Mouse (Mus musculus) limb, embryonic 10.5 days (tissue): ENCODE measurements around the gene Wfdc13. TPM values are rescaled to one million over a fixed set of nuclear protein-coding genes. Genes with fewer than 3 reads are reported as not detected.

Experiments used
- DNase-seq: peaks from one replicate; pipeline ENCODE4 v3.0.0-alpha.2; 2017; ENCODE audit warnings: low spot score
- H3K27ac ChIP-seq: fragments of 300-500 bp; sonication (generic); 2 replicates; pipeline ENCODE4 v1.5.1; 2016; ENCODE audit warnings: mild to moderate bottlenecking
- H3K27me3 ChIP-seq: fragments of 300-500 bp; sonication (generic); 2 replicates; pipeline ENCODE4 v1.6.1; 2016; ENCODE audit warnings: low read depth, mild to moderate bottlenecking; ENCODE audit not compliant: poor library complexity, severe bottlenecking
- H3K36me3 ChIP-seq: fragments of 300-500 bp; sonication (generic); 2 replicates; pipeline ENCODE4 v1.6.1; 2016; ENCODE audit warnings: mild to moderate bottlenecking, moderate library complexity
- H3K4me1 ChIP-seq: fragments of 300-500 bp; sonication (generic); 2 replicates; pipeline ENCODE4 v1.6.1; 2016
- H3K4me3 ChIP-seq: fragments of 300-500 bp; sonication (generic); 2 replicates; pipeline ENCODE4 v1.5.1; 2016; ENCODE audit warnings: mild to moderate bottlenecking, moderate library complexity
- H3K9me3 ChIP-seq: fragments of 300-500 bp; sonication (generic); replicated peaks from 2 replicates; pipeline ENCODE4 v1.6.1; 2016; ENCODE audit warnings: mild to moderate bottlenecking
- WGBS: fragments of 180-500 bp; shearing (Covaris S2); methylation state at CpG from one replicate; pipeline ENCODE4 v1.1.7; 2016; 5-methylcytosine and 5-hydroxymethylcytosine counted together
- polyA plus RNA-seq: library from polyadenylated mRNA; unstranded; fragments of >200 nt; fragmentation: Nextera tagmentation; extraction: Ambion mirVana; gene quantifications from 2 replicates; pipeline ENCODE4 v1.2.1, GENCODE M21; 2016

Gene Wfdc13
- polyA plus RNA-seq = not detected in 2 replicates

DNA sequence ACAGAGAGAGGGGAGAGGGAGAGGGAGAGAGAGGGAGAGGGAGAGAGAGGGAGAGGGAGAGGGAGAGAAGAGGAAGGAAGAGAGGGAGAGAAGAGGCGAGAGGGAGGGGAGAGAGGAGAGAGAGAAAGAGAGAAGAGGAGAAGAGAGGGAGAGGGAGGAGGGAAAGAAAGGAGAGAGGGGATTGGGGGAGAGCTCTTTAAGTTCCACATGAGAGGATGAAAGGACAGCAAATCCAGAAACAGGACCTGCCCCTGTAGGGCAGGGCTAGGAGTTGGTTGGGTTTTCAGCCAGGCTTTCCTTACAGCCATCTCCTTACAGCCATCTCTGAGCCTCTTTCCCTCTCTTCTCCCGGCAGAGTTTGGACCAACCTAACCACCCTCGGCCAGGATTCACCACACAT lies at the start of gene Wfdc13:
Gene Wfdc13 (plus strand): TSS at position 301 of the 400 bp plus-strand sequence.
- no peak within 1 kb of the TSS for H3K27ac ChIP-seq
- H3K27me3 ChIP-seq = no peaks in the 10 kb centered on the region
- no peaks in the 10 kb centered on the region for H3K9me3 ChIP-seq
- DNase-seq = no peak
- no peaks in the 10 kb centered on the region for H3K36me3 ChIP-seq
- WGBS = 76% methylated on average over 3 of the region's 3 CpGs
- 0 out of 2 replicates have a peak, but pooled peaks cover 3% of the 10 kb centered on the region for H3K4me1 ChIP-seq
- H3K4me3 ChIP-seq = no peak within 1 kb of the TSS

DNA sequence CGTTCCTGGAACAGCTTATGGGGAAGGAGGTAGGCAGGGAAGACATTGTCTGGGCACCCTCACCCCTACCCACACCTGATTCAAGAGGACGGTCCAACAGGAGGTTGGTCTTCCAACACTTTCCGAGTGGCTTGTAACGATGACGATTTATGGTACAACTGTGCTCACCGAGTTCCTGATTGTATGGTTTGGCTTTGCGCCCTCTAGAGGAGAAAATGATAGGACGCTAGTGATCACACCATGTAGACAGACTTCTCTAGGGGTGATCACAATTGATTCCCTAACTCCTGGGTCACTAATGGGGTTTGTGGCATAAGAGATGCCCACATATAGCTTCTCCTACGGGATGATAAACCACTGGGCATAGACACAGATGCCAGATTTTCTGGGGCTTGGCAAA lies 49.6 kb upstream of the Wfdc13 start:
- H3K4me3 ChIP-seq = no peak overlapping the region
- no peak for DNase-seq
- H3K27me3 ChIP-seq = no peaks in the 10 kb centered on the region
- no peak overlapping the region for H3K27ac ChIP-seq
- no peaks in the 10 kb centered on the region for H3K36me3 ChIP-seq
- H3K4me1 ChIP-seq = no peaks in the 10 kb centered on the region
- 78% methylated on average over 9 of the region's 9 CpGs for WGBS
- no peaks in the 10 kb centered on the region for H3K9me3 ChIP-seq

DNA sequence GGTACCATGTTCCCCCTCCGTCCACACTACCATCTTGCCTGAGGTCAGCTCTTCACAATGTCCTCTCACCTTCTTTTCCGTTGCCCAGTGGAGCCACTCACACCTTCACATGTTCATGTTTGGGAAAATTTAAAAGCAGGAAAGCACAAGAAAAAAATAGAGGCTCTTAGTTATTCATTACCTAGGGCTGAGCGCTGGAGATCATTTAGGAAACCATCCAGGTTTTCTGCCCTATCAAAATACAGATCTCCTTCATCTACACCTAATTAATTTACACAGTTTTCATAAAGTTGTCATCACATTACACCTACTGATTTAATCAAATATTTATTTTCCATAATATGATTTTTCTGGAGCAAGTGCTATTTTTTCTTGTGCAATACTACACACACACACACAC lies 46.2 kb upstream of the Wfdc13 start, which contains the start of gene Wfdc16:
Gene Wfdc16 (minus strand): TSS at position 101 of the 400 bp plus-strand sequence.
- Histone ChIP-seq H3K9me3 (no peaks in the 10 kb centered on the region), H3K4me3 (no peak within 1 kb of the TSS), H3K27ac (no peak within 1 kb of the TSS), H3K36me3 (no peaks in the 10 kb centered on the region), H3K27me3 (no peaks in the 10 kb centered on the region), H3K4me1 (no peaks in the 10 kb centered on the region)
- WGBS = 86% methylated on average over 3 of the region's 3 CpGs
- no peak for DNase-seq

DNA sequence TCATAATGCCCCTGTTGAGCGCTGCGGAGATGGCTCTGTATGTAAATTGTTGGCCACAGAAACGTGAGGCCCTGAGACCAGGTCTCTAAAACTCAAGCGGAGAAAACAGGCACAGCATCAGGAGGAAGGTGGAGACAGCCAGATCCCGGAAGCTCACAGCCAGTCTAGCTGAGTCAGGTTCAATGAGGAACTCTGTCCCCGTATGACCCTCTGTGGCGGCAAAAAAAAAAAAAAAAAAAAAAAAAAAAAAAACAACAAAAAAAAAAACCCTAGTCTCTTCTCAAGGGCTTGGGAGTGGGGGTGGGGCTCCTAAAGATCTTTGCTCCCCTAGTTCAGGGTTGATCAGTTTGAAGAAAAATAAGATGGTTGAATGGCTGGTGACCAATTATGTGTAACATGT lies 43.8 kb upstream of the Wfdc13 start:
- H3K9me3 ChIP-seq = no peaks in the 10 kb centered on the region
- no peak overlapping the region for H3K27ac ChIP-seq
- H3K36me3 ChIP-seq = no peaks in the 10 kb centered on the region
- H3K27me3 ChIP-seq = no peaks in the 10 kb centered on the region
- WGBS = 77% methylated on average over 7 of the region's 7 CpGs
- H3K4me3 ChIP-seq = no peak overlapping the region
- no peak for DNase-seq
- no peaks in the 10 kb centered on the region for H3K4me1 ChIP-seq

DNA sequence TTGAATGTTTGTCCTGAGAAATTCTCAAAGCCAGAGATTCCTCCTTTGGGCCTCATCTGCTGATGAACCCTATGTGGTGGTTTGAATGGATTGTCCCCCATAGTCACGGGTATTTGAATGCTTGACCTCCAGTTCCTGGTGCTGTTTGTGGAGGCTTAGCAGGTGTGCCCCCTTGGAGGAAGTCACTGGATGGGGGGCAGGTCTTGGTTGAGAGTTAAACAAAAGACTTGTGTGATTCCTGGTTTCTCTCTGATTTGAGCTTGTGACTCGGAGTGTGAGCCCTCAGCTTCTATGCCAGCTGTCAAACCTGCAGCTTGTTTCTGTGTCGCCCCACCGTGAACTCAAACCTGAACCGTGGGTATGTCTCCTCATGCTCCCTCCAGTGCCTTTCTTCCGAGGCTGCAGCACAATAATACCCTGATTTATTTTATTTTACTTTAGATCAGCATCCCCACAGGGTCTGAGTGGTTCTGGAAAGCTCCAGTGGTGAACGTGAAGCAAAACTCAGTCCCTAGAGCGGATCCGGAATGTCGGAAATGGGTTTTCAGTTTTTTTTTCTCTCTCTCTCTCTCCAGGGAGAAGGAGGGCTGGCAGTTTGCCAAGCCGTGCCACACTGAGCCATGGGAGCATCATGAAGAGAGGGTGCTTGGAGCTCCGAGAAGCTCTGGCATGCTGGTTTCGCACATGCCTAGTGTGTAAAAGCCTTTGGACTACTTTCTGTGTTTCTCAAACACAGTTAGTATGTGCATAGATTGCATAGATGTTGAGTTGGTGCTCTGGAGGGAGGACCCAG lies 42.8 kb upstream of the Wfdc13 start:
- no peaks in the 10 kb centered on the region for H3K4me1 ChIP-seq
- H3K36me3 ChIP-seq = no peaks in the 10 kb centered on the region
- no peaks in the 10 kb centered on the region for H3K27me3 ChIP-seq
- H3K27ac ChIP-seq = no peak overlapping the region
- WGBS = 89% methylated on average over 13 of the region's 13 CpGs
- no peak overlapping the region for H3K4me3 ChIP-seq
- no peaks in the 10 kb centered on the region for H3K9me3 ChIP-seq
- DNase-seq = no peak

DNA sequence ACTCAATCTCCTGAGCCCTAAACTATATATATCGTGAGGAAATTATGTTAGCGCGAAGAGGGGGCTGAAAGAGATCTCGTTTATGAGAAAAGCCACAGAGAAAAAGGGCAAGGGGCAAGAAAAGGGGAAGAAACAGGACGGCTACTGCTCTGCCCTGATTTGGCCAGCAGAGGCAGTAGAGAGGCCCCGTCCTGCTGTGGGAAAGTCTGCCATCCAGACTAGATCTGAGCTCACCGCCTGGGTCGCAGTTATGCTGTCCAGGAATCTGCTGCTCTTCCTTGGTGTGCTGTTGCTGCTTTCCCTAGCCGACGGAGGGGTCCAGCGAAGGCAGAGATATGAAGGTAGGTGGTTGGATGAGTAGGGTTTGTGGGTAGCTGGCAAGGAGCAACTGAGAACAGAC lies 29.0 kb upstream of the Wfdc13 start, which contains the start of gene Wfdc10:
Gene Wfdc10 (plus strand): TSS at position 189 of the 400 bp plus-strand sequence.
- H3K27ac ChIP-seq = no peak within 1 kb of the TSS
- H3K27me3 ChIP-seq = 0 out of 2 replicates have a peak, but pooled peaks cover 4% of the 10 kb centered on the region
- DNase-seq = peak; percentile 62
- no peaks in the 10 kb centered on the region for H3K36me3 ChIP-seq
- H3K4me1 ChIP-seq = no peaks in the 10 kb centered on the region
- H3K9me3 ChIP-seq = no peaks in the 10 kb centered on the region
- WGBS = 16% methylated on average over 11 of the region's 11 CpGs
- H3K4me3 ChIP-seq = no peak within 1 kb of the TSS

DNA sequence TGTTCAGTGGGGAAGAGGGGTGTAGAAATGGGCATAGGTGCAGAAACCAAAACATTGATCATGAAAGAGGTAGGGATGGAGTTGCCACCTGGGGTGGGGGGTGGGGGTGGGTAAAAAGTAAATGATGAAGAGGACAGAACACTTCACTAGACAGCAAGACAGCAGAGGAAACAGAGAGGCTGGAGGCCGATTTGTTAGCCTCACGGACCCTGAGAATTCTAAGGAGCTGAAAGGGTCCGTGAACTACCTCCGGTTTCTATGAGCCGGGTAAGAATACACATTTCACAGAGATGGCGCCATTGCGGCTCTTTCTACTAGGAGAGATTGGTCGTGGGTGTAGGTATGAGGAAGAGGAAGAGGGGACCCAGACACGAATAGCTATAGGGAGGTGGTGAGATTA lies 28.4 kb upstream of the Wfdc13 start, which contains the start of gene Wfdc9:
Gene Wfdc9 (minus strand): TSS at position 101 of the 400 bp plus-strand sequence.
- no peak for DNase-seq
- no peaks in the 10 kb centered on the region for H3K9me3 ChIP-seq
- no peaks in the 10 kb centered on the region for H3K4me1 ChIP-seq
- 84% methylated on average over 9 of the region's 9 CpGs for WGBS
- no peak within 1 kb of the TSS for H3K27ac ChIP-seq
- 0 out of 2 replicates have a peak, but pooled peaks cover 4% of the 10 kb centered on the region for H3K27me3 ChIP-seq
- no peaks in the 10 kb centered on the region for H3K36me3 ChIP-seq
- H3K4me3 ChIP-seq = no peak within 1 kb of the TSS

DNA sequence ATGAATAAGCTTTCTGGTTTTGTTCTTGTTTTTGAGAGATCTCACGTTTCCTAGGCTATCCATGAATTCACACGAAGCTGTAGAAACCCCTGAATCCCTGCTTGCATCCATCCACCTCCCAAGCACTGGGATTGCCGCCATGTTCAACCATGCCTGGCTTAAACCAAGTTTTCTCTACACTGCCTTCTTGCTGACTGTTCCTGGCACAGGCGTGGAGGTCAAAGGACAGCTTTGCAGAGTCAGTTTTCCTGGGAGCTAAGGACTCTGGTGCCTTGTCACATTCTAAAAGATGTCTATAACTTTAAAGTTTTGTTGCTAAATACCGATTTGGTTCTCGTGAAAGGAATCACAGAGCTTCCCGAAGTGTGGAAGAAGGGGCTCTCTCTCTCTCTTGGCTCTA lies 20.1 kb upstream of the Wfdc13 start:
- Histone ChIP-seq H3K9me3 (no peaks in the 10 kb centered on the region), H3K27me3 (no peaks in the 10 kb centered on the region), H3K27ac (no peak overlapping the region), H3K36me3 (no peaks in the 10 kb centered on the region), H3K4me3 (no peak overlapping the region), H3K4me1 (no peaks in the 10 kb centered on the region)
- no peak for DNase-seq
- WGBS = 89% methylated on average over 7 of the region's 7 CpGs

DNA sequence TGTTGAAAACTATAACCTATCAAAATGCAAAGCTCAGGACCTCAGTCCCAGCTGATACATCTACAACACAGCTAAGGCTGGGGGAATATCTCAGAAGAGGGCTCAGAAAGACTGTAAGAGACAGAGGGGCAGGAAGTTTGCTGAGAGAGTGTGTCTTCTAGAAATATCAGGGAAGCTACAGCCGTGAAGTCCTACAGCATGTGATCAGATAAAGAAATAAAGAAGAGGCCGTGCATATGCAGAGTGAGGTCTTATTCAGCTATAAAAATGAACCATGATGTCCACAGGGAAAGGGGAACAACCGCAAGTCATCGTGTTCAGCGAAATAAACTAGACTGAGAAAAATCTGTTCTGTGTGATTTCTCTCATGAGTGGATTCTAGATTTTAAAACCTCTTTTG lies 14.6 kb upstream of the Wfdc13 start:
- Histone ChIP-seq H3K9me3 (no peaks in the 10 kb centered on the region), H3K27ac (no peak overlapping the region), H3K4me3 (no peak overlapping the region), H3K36me3 (no peaks in the 10 kb centered on the region), H3K4me1 (no peaks in the 10 kb centered on the region), H3K27me3 (no peaks in the 10 kb centered on the region)
- WGBS = 87% methylated on average over 5 of the region's 5 CpGs
- no peak for DNase-seq

DNA sequence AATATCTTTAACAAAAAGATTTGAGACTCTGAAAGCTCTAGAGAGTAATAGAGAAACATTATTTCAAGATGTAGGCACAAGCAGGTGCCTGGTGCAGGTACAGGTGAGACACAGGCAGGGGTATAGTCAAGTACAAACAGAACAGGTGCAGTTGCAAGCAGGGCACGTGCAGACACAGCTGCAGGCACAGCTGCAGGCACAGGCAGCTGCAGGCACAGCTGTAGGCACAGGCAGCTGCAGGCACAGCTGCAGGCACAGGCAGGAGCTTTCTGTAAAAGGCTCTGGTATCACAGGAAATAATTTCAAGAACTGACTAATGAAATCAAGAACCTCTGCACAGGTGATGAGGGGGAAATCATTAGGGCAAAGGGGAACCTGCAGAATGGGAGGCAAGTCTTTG lies 14.0 kb upstream of the Wfdc13 start:
- no peak for DNase-seq
- no peak overlapping the region for H3K27ac ChIP-seq
- H3K36me3 ChIP-seq = no peaks in the 10 kb centered on the region
- no peak overlapping the region for H3K4me3 ChIP-seq
- H3K9me3 ChIP-seq = no peaks in the 10 kb centered on the region
- H3K27me3 ChIP-seq = no peaks in the 10 kb centered on the region
- no peaks in the 10 kb centered on the region for H3K4me1 ChIP-seq
- 47% methylated on average over 1 of the region's 1 CpGs for whole genome bisulfite sequencing

DNA sequence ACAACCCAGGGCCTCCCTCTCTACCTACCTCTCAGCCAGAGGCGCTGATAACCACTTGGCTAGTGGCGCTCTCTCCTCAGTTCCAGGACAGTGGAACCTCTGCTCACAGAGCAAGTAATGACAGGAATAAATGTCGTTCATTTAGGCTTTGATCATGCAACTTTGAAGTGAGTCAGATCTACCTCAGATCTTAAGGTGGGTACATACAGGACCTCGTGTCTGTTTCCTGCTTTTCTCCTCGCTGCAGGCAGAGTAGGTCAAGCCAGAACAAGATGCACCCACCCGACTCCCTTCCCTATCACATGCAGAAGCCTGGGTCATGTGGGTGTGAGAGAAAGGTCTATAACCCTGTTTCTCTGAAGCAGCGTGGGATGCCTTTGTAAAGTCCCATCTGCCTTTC lies 10.9 kb upstream of the Wfdc13 start, which contains the start of gene Wfdc11:
Gene Wfdc11 (minus strand): TSS at position 101 of the 400 bp plus-strand sequence.
- Histone ChIP-seq H3K36me3 (no peaks in the 10 kb centered on the region), H3K27me3 (no peaks in the 10 kb centered on the region), H3K27ac (no peak within 1 kb of the TSS), H3K4me3 (no peak within 1 kb of the TSS), H3K4me1 (peaks cover 4% of the 10 kb centered on the region), H3K9me3 (no peaks in the 10 kb centered on the region)
- 81% methylated on average over 7 of the region's 7 CpGs for whole genome bisulfite sequencing
- no peak for DNase-seq

DNA sequence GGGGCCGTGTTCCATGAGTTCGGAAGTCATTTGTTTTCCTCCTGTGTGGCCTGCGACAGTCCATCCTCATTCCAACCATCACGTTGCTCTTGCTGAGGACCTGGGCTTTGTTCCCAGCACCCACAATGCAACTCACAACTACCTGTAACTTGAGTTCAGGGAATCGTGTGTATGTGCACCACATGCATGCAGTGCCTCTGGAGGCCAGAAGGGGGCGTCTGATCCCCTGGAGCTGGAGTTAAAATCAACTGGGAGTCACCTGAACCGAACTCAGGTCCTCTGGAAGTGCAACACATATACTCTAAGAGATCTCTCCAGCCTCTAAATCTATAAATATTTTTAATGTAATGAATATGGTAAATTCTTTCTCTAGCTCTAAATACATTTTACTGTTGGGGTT lies 8.8 kb upstream of the Wfdc13 start:
- Histone ChIP-seq H3K4me3 (no peak overlapping the region), H3K36me3 (no peaks in the 10 kb centered on the region), H3K27me3 (no peaks in the 10 kb centered on the region), H3K4me1 (peaks cover 13% of the 10 kb centered on the region), H3K27ac (no peak overlapping the region), H3K9me3 (no peaks in the 10 kb centered on the region)
- no peak for DNase-seq
- 81% methylated on average over 7 of the region's 7 CpGs for WGBS

DNA sequence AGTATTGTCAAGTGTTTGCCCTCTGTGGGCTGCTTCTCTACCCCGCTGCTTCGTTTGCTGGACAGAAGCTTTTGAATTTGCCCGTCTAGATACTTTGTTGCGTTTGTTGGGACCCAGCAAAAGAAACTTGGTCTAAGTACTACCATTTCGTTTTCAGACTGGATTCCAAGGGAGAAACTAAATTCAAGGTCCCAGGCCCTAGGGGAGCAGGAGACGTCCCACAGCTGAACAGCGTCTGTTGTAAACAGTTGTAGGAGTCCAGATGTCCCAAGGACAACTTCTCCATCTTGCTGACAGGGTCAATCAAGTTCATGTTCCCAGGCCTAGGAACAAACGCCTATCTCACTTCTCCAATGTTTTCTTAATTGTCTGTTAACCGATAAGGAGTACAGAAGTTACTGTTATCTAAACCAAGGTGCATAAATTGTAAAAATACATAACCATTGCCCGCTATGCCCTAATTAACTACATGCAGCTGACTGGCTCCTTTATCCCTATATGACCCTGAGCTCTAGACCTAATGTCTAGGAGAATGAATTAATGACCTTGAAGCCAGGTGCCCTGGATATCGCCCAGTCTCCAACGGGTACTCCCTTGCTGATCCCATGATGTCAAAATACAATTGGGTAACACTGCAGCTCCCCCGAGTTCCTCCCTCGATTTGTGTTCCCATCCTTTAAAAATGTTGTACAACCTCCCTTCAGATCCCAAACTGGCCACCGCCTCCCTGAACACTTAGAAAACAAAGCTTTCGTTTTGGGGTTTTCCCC lies 7.8 kb upstream of the Wfdc13 start:
- Histone ChIP-seq H3K9me3 (no peaks in the 10 kb centered on the region), H3K27ac (no peak overlapping the region), H3K36me3 (no peaks in the 10 kb centered on the region), H3K4me1 (peaks cover 13% of the 10 kb centered on the region), H3K27me3 (no peaks in the 10 kb centered on the region), H3K4me3 (no peak overlapping the region)
- DNase-seq = no peak
- 86% methylated on average over 16 of the region's 16 CpGs for WGBS
